In genomic region chr16:38756177-38756503, GRCm38 (mm10) we compare ENCODE assay signal across 10 mouse cellular contexts. TPM values are rescaled to one million over a fixed set of nuclear protein-coding genes. Genes with fewer than 3 reads are reported as not detected.
DNase-seq lines count a peak whose midpoint lies in the region; ATAC-seq lines count a peak whose summit lies in the region.
"Had no signal": no experiment of that assay in that cellular context is flagged by ENCODE, and none has a peak within 500 bp of the region (broad histone marks: within the 10 kb centered on the region; RNA-seq: fewer than 3 reads in every experiment).

No protein-coding gene starts in this region.

- DNase-seq in forebrain, embryonic 10.5 days (ENCODE audit: extremely low spot score, low spot score), result no peak
- DNase-seq in liver, result peak; percentile 33
- DNase-seq in spleen, postnatal 4 days (ENCODE audit: low spot score in 2 of 2), result no peak
- DNase-seq: cerebellum, postnatal 14 days had no signal

- no peak for ATAC-seq in forebrain, embryonic 16.5 days
- ATAC-seq in CD4-positive, CD25-positive, alpha-beta regulatory T cell, adult 4 months, result peak; percentile 43
- no peak for ATAC-seq in heart, embryonic 13.5 days (ENCODE audit: extremely low read depth, insufficient number of reproducible peaks, low FRiP score, low TSS enrichment)
- no peak for ATAC-seq in megakaryocyte progenitor cell, adult 5-6 weeks (replicated peaks; ENCODE audit: poor library complexity)
- ATAC-seq in erythroblast, adult 5-6 weeks (replicated peaks; ENCODE audit: low FRiP score, poor library complexity, severe bottlenecking), result no peak

- no peak overlapping the region for H3K9ac ChIP-seq in forebrain, embryonic 16.5 days (replicated peaks; ENCODE audit: low read depth, low read length)
- H3K9ac ChIP-seq in heart, embryonic 13.5 days, result 0 out of 2 replicates have a peak overlapping the region, but pooled peaks have one; percentile 14

- 0 out of 2 replicates have a peak overlapping the region, but pooled peaks have one; percentile 46 for H3K27ac ChIP-seq in forebrain, embryonic 10.5 days
- no peak overlapping the region for H3K27ac ChIP-seq in forebrain, embryonic 16.5 days (ENCODE audit: low read length)
- peak overlapping the region; percentile 76 for H3K27ac ChIP-seq in heart, embryonic 13.5 days (replicated peaks)

- no peak overlapping the region for H3K4me3 ChIP-seq in forebrain, embryonic 10.5 days
- H3K4me3 ChIP-seq in forebrain, embryonic 16.5 days (replicated peaks; ENCODE audit: low read length), result no peak overlapping the region
- peak overlapping the region; percentile 1; the same call in 1 of the 2 replicates for H3K4me3 ChIP-seq in heart, embryonic 13.5 days

- H3K4me1 ChIP-seq in forebrain, embryonic 10.5 days, result peaks cover 28% of the 10 kb centered on the region
- H3K4me1 ChIP-seq in forebrain, embryonic 16.5 days (replicated peaks; ENCODE audit: control insufficient read depth, insufficient read depth, low read length), result peaks cover 2% of the 10 kb centered on the region; the same call in 1 of the 2 replicates
- H3K4me1 ChIP-seq in heart, embryonic 13.5 days, result peaks cover 63% of the 10 kb centered on the region

- WGBS in forebrain, embryonic 10.5 days, result 71% methylated on average over 5 of the region's 5 CpGs
- WGBS in forebrain, embryonic 16.5 days, result 18% methylated on average over 5 of the region's 5 CpGs
- 38% methylated on average over 5 of the region's 5 CpGs for WGBS in heart, embryonic 13.5 days

- H3K4me2 ChIP-seq in forebrain, embryonic 16.5 days (ENCODE audit: low read length), result no peak overlapping the region
- H3K4me2 ChIP-seq in heart, embryonic 13.5 days, result peak overlapping the region; percentile 37

- H3K27me3 ChIP-seq in forebrain, embryonic 10.5 days (ENCODE audit: poor library complexity, severe bottlenecking), result no peaks in the 10 kb centered on the region
- no peaks in the 10 kb centered on the region for H3K27me3 ChIP-seq in forebrain, embryonic 16.5 days (replicated peaks; ENCODE audit: control insufficient read depth, insufficient read depth, low read length)
- no peaks in the 10 kb centered on the region for H3K27me3 ChIP-seq in heart, embryonic 13.5 days (replicated peaks)
- H3K27me3 ChIP-seq: CH12.LX had no signal

- peaks cover 28% of the 10 kb centered on the region for H3K36me3 ChIP-seq in forebrain, embryonic 10.5 days (replicated peaks)
- H3K36me3 ChIP-seq in forebrain, embryonic 16.5 days (ENCODE audit: control insufficient read depth, insufficient read depth), result 0 out of 2 replicates have a peak, but pooled peaks cover 5% of the 10 kb centered on the region
- peaks cover 54% of the 10 kb centered on the region for H3K36me3 ChIP-seq in heart, embryonic 13.5 days

- H3K9me3 ChIP-seq in forebrain, embryonic 10.5 days, result no peaks in the 10 kb centered on the region
- H3K9me3 ChIP-seq in forebrain, embryonic 16.5 days (ENCODE audit: control insufficient read depth, low read length), result no peaks in the 10 kb centered on the region
- no peaks in the 10 kb centered on the region for H3K9me3 ChIP-seq in heart, embryonic 13.5 days

RNA-seq across cellular contexts. Expression of gene B4galt4, which starts 14.1 kb away (rescaled TPM):
- 27.1 and 27.8 TPM in 2 replicates for polyA plus RNA-seq in forebrain, embryonic 10.5 days (2016; fragmentation: Nextera tagmentation; extraction: Ambion mirVana)
- polyA plus RNA-seq in forebrain, embryonic 16.5 days (2015; fragmentation: Nextera tagmentation; extraction: Ambion mirVana), result 25.8 and 32.2 TPM in 2 replicates
- 1 to 10 TPM; 8.7 to 9.2 TPM for polyA plus RNA-seq in CD4-positive, CD25-positive, alpha-beta regulatory T cell, adult 4 months (2017; shearing (Covaris generic))
- polyA plus RNA-seq in heart, embryonic 13.5 days (2015; fragmentation: Nextera tagmentation; extraction: Ambion mirVana), result 26.9 and 27.3 TPM in 2 replicates
- total RNA-seq in megakaryocyte progenitor cell, adult 5-6 weeks (2015), result 40.2 and 42.0 TPM in 2 replicates
- total RNA-seq in megakaryocyte progenitor cell, adult 5-6 weeks (2017), result 56.4 and 61.7 TPM in 2 replicates
- 7.7 and 19.4 TPM in 2 replicates for total RNA-seq in erythroblast, adult 5-6 weeks (2015; ENCODE audit: low replicate concordance)
- total RNA-seq in erythroblast, adult 5-6 weeks (2017; ENCODE audit: low replicate concordance), result 4.4 and 7.4 TPM in 2 replicates
- total RNA-seq: CH12.LX had no signal

RNA-seq across cellular contexts. Expression of gene Arhgap31, which starts 43.1 kb away (rescaled TPM):
- 7.3 and 7.4 TPM in 2 replicates for polyA plus RNA-seq in forebrain, embryonic 10.5 days (2016; fragmentation: Nextera tagmentation; extraction: Ambion mirVana)
- polyA plus RNA-seq in forebrain, embryonic 16.5 days (2015; fragmentation: Nextera tagmentation; extraction: Ambion mirVana), result 3.8 and 4.5 TPM in 2 replicates
- 10 to 100 TPM; 21.5 to 26.4 TPM for polyA plus RNA-seq in CD4-positive, CD25-positive, alpha-beta regulatory T cell, adult 4 months (2017; shearing (Covaris generic))
- polyA plus RNA-seq in heart, embryonic 13.5 days (2015; fragmentation: Nextera tagmentation; extraction: Ambion mirVana), result 26.2 and 27.9 TPM in 2 replicates
- total RNA-seq in megakaryocyte progenitor cell, adult 5-6 weeks (2015), result 12.8 and 15.6 TPM in 2 replicates
- total RNA-seq in megakaryocyte progenitor cell, adult 5-6 weeks (2017), result 6.5 and 7.2 TPM in 2 replicates
- total RNA-seq in erythroblast, adult 5-6 weeks (2015; ENCODE audit: low replicate concordance), result 2.7 TPM in 2 replicates
- 2.0 and 2.3 TPM in 2 replicates for total RNA-seq in erythroblast, adult 5-6 weeks (2017; ENCODE audit: low replicate concordance)

RNA-seq across cellular contexts. Expression of gene Upk1b, which starts 44.0 kb away (rescaled TPM):
- polyA plus RNA-seq in forebrain, embryonic 10.5 days (2016; fragmentation: Nextera tagmentation; extraction: Ambion mirVana), result 0.50 and 0.60 TPM in 2 replicates
- 0.18 and 0.34 TPM in 2 replicates for polyA plus RNA-seq in forebrain, embryonic 16.5 days (2015; fragmentation: Nextera tagmentation; extraction: Ambion mirVana)
- not detected for polyA plus RNA-seq in CD4-positive, CD25-positive, alpha-beta regulatory T cell, adult 4 months (2017; shearing (Covaris generic))
- polyA plus RNA-seq in heart, embryonic 13.5 days (2015; fragmentation: Nextera tagmentation; extraction: Ambion mirVana), result 17.4 and 19.3 TPM in 2 replicates
- 0.49 and 1.1 TPM in 2 replicates for total RNA-seq in megakaryocyte progenitor cell, adult 5-6 weeks (2015)
- total RNA-seq in megakaryocyte progenitor cell, adult 5-6 weeks (2017), result 0.14 TPM in 1 of 2 replicates, not detected in the other
- not detected in 2 replicates for total RNA-seq in erythroblast, adult 5-6 weeks (2015; ENCODE audit: low replicate concordance)
- total RNA-seq in erythroblast, adult 5-6 weeks (2017; ENCODE audit: low replicate concordance), result not detected in 2 replicates
- total RNA-seq: CH12.LX had no signal

Comparison
In these comparisons a context has a peak if more than half of its experiments do, and no peak if none do; other contexts are left out.
1. RNA of gene Upk1b, which starts 44.0 kb away (polyA plus RNA-seq): 17.4 to 19.3 TPM in heart, embryonic 13.5 days; 0.50 to 0.60 TPM in forebrain, embryonic 10.5 days, 0.18 to 0.34 TPM in forebrain, embryonic 16.5 days and not detected in CD4-positive, CD25-positive, alpha-beta regulatory T cell, adult 4 months; every median in the first group is over 10 times any median in the second.